Mouse (Mus musculus): ENCODE measurements around the gene Fggy. TPM values are rescaled to one million over a fixed set of nuclear protein-coding genes. Genes with fewer than 3 reads are reported as not detected.

Gene Fggy
- total RNA-seq, 2 experiments from 2014 or later: 14.9 to 16.2 TPM

DNA sequence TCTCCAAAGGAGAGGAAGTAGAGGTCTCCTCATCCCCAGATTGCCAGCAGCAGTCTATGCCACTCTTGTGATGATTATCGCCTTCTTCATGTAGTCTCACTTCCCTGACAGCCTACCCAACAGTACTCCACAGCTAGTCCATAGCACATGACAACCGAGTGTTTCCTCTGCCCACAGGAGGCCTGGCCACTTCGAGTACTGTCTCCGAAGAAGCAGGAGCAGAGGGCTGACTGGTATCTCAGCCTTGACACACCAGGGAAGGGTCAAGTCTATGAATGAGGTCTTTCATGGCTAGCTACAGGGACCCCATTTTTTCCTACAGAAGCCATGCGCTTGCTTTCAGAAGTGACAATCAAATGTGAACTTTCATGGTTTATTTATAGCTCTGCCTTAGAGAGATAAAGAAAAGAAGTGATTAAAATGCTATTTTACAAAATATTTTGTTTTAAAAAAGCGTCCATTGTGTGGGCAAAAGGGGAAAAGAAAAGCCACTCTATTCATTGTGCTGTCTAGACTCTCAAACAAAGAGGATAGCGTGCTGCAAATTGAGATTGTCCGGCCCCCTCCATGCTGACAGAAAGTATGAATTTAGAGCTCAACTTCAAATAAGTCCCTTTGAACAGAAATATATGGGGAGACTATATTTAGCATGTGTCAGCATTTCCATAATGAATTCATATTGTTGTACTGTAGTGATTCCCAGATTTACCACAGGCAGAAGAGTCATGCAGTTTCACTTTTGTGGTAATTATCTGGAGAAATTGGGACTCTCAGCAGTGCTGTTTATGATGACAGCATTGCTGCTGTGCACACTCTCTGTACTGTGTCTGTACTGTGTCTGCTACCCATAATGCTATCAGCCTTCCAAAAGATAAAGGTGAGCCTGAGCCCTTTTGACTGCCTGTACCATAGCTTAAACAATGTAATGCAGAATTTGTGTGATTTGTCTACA is 358.6 kb downstream of the Fggy start:
- intact Hi-C loops (cut with DNase I): no loop called here
- DNase-seq (ENCODE audit: low spot score in 2 of 2): peak in 1 of 2 experiments; percentile 30

GRCm38 (mm10) chr4:95917703-95918102 is 360.4 kb downstream of the Fggy start:
- intact Hi-C loops (cut with DNase I): no loop called here
- DNase-seq (ENCODE audit: low spot score in 2 of 2): peak in 1 of 2 experiments; percentile 74

GRCm38 (mm10) chr4:95920448-95920847 is 363.1 kb downstream of the Fggy start:
- intact Hi-C loops (cut with DNase I): no loop called here
- no peak for DNase-seq (ENCODE audit: low spot score in 2 of 2)

- peak; percentile 82 to 84 for DNase-seq (ENCODE audit: low spot score in 2 of 2)
- intact Hi-C loops (cut with DNase I): loop anchor here (1.0 to 2.0 kb wide), 2 partner anchors 872 to 916 kb away; partner anchors contain the start of gene Jun
These were observed 367.2 kb downstream of the Fggy start for GRCm38 (mm10) chr4:95924210-95925184.

GRCm38 (mm10) chr4:95928846-95929245 is 371.5 kb downstream of the Fggy start:
- intact Hi-C loops (cut with DNase I): no loop called here
- DNase-seq (ENCODE audit: low spot score in 2 of 2): no peak

DNA sequence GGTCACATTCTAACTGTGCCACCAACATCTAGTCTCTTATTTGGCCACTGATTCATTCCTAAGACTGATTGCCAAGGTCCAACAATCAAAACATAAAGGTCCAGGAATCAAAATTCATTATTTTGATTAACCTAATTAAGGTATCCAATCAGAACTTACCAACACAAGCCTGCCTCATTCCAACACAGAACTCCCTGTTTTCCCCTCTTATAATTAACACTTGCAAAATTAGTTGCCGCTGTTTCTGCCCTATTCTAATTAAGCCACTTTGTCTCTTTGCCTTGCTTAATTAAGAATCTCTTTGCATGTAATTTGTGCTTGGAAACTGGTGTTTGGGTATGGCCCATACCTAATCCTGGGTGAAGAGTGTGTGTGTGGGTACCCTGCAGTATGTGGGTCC is 372.6 kb downstream of the Fggy start:
- DNase-seq (ENCODE audit: low spot score in 2 of 2): no peak
- intact Hi-C loops (cut with DNase I): no loop called here

GRCm38 (mm10) chr4:95931331-95931730 is 374.0 kb downstream of the Fggy start:
- intact Hi-C loops (cut with DNase I): no loop called here
- DNase-seq (ENCODE audit: low spot score in 2 of 2): no peak

GRCm38 (mm10) chr4:95933801-95934356 is 376.6 kb downstream of the Fggy start:
- intact Hi-C loops (cut with DNase I): no loop called here
- no peak for DNase-seq (ENCODE audit: low spot score in 2 of 2)

GRCm38 (mm10) chr4:95934384-95935035 is 377.2 kb downstream of the Fggy start:
- intact Hi-C loops (cut with DNase I): no loop called here

GRCm38 (mm10) chr4:95938701-95939100 is 381.4 kb downstream of the Fggy start:
- DNase-seq (ENCODE audit: low spot score in 2 of 2): no peak
- intact Hi-C loops (cut with DNase I): no loop called here

More at GRCm38 (mm10) chr4:95934384-95935035, 377.2 kb downstream of the Fggy start:
- DNase-seq (ENCODE audit: low spot score in 2 of 2): no peak

- peak in 1 of 2 experiments; percentile 46 for DNase-seq (ENCODE audit: low spot score in 2 of 2)
- intact Hi-C loops (cut with DNase I): no loop called here
These were observed 390.6 kb downstream of the Fggy start for GRCm38 (mm10) chr4:95947896-95948295.

- intact Hi-C loops (cut with DNase I): no loop called here
- DNase-seq (ENCODE audit: low spot score in 2 of 2): no peak
These were observed 396.0 kb downstream of the Fggy start for GRCm38 (mm10) chr4:95953328-95953727.

DNA sequence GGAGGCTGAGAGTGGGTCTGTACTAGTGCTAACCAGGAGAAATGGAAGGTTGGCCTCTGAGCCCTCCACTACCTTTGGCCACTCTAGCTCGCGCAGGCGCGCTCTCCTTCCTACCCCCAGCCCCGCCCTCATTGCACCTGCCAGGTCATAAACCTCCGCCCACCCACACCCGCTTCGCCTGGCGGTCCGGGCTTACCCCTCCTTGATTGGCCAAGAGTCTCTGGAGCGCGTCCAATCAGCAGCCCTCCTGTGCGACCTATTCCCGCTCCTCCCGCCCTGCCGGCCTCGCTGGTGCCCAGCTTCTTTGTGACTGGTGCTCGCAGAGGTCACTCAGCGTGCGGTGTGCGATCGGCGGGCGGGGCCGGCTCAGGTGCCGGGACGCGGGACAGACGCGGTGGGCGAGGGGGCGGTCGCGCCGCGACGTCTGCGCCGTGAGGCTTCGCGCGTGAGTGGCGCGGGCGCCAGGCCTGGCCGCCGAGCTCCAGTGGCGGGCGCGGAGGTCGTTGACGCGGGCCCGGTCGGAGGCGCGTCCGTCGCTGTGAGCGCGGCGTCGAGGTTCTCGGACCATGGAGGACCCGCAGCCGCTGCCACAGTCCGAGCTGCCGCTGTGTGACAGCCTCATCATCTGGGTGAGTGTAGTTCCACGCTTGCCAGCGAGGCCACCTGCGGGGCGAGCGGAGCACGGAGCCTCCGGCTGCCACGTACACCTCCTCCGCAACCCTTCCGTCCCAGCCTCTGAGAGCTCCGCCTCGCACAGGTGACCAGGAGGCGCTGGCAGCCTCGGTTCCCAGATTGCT is 409.8 kb downstream of the Fggy start, which contains the start of gene Hook1:
TSS of gene Hook1 (plus strand) at position 313 of the 797 bp plus-strand sequence.
- DNase-seq (ENCODE audit: low spot score in 2 of 2): peak; percentile 95 to 98
- intact Hi-C loops (cut with DNase I): no loop called here

Data from left cerebral cortex, postnatal 25 days (tissue).